33 mouse cellular contexts compared by ENCODE assay signal in the genomic region with DNA sequence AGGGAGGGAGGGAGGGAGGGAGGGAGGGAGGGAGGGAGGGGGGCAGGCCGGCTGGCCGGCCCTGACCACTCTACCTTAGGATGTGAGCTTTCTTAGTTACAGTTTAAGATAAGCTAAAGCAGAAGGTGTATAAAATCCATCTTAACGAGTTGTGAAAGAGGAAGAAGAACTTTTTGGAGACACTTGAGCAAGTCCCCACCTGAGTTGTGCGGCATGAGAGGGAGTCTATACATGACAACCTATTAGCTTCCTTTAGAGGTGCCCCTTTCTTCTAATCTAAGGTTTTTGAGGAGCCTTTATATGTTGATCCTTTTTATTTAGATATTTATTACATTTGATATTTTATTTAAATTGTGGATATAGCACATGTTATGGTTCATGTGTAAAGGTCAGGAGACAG. TPM values are rescaled to one million over a fixed set of nuclear protein-coding genes. Genes with fewer than 3 reads are reported as not detected.
"Had no signal": no experiment of that assay in that cellular context is flagged by ENCODE, and none has a peak within 500 bp of the region (broad histone marks: within the 10 kb centered on the region; RNA-seq: fewer than 3 reads in every experiment).

No protein-coding gene starts in this region.

- ATAC-seq: forebrain, embryonic 13.5 days; forebrain, embryonic 14.5 days; forebrain, embryonic 15.5 days; forebrain, embryonic 16.5 days; forebrain, postnatal 0 days had no signal

- H3K27ac ChIP-seq: embryonic facial prominence, embryonic 10.5 days; embryonic facial prominence, embryonic 12.5 days; embryonic facial prominence, embryonic 13.5 days; embryonic facial prominence, embryonic 15.5 days; forebrain, embryonic 10.5 days; forebrain, embryonic 12.5 days; forebrain, embryonic 13.5 days; forebrain, embryonic 15.5 days; gastrocnemius, adult 2 months; heart, adult 2 months had no signal

- H3K9me3 ChIP-seq: embryonic facial prominence, embryonic 10.5 days; embryonic facial prominence, embryonic 12.5 days; embryonic facial prominence, embryonic 13.5 days; embryonic facial prominence, embryonic 15.5 days; forebrain, embryonic 10.5 days; forebrain, embryonic 12.5 days; forebrain, embryonic 13.5 days; forebrain, embryonic 15.5 days had no signal

- H3K4me1 ChIP-seq: embryonic facial prominence, embryonic 12.5 days; embryonic facial prominence, embryonic 15.5 days; forebrain, embryonic 12.5 days; forebrain, embryonic 13.5 days had no signal

- H3K36me3 ChIP-seq: embryonic facial prominence, embryonic 15.5 days; forebrain, embryonic 12.5 days; forebrain, embryonic 15.5 days had no signal

- H3K9ac ChIP-seq: embryonic facial prominence, embryonic 12.5 days; embryonic facial prominence, embryonic 13.5 days; embryonic facial prominence, embryonic 15.5 days; forebrain, embryonic 12.5 days; forebrain, embryonic 13.5 days; forebrain, embryonic 15.5 days; forebrain, postnatal 0 days had no signal

- H3K27me3 ChIP-seq: embryonic facial prominence, embryonic 12.5 days; embryonic facial prominence, embryonic 13.5 days; embryonic facial prominence, embryonic 15.5 days; forebrain, embryonic 12.5 days; forebrain, embryonic 13.5 days; forebrain, embryonic 15.5 days had no signal

- H3K4me2 ChIP-seq: embryonic facial prominence, embryonic 12.5 days; embryonic facial prominence, embryonic 13.5 days; embryonic facial prominence, embryonic 15.5 days; forebrain, embryonic 12.5 days; forebrain, embryonic 13.5 days; forebrain, embryonic 15.5 days had no signal

- H3K4me3 ChIP-seq: embryonic facial prominence, embryonic 10.5 days; embryonic facial prominence, embryonic 12.5 days; embryonic facial prominence, embryonic 13.5 days; embryonic facial prominence, embryonic 15.5 days; erythroblast, embryonic 14.5 days; forebrain, embryonic 10.5 days; forebrain, embryonic 12.5 days; forebrain, embryonic 13.5 days; forebrain, embryonic 15.5 days; gastrocnemius, adult 2 months; heart, adult 2 months had no signal

- DNase-seq: cerebellum, adult 9-10 months; cerebellum, adult 9-11 months; cerebellum, postnatal 10 days; cerebellum, postnatal 14 days; cerebellum, postnatal 25 days; cerebellum, postnatal 36 days; embryo, embryonic 11 days; forebrain, postnatal 0 days; gastrocnemius, adult 2 months; gastrocnemius, postnatal 10 days; gastrocnemius, postnatal 14 days; gastrocnemius, postnatal 25 days; gastrocnemius, postnatal 36 days; heart, adult 11 months; heart, adult 18-20 months; heart, adult 2 months had no signal

RNA-seq across cellular contexts. Expression of a gene that starts 54.5 kb away (rescaled TPM):
- total RNA-seq: forebrain, postnatal 0 days; gastrocnemius, adult 18-20 months; gastrocnemius, adult 2 months; gastrocnemius, adult 8-10 months; gastrocnemius, postnatal 10 days; gastrocnemius, postnatal 14 days; gastrocnemius, postnatal 25 days; gastrocnemius, postnatal 36 days; gastrocnemius, postnatal 4 days; heart, adult 18-20 months; heart, adult 2 months; heart, adult 8-10 months had no signal
- polyA plus RNA-seq: cortical plate, adult 2 months; erythroblast, embryonic 14.5 days; frontal cortex, adult 2 months; heart, adult 2 months had no signal
